Mouse (Mus musculus) C2C12 (cell line): ENCODE results near the gene Myh7b.

Experiments used
- CEBPB ChIP-seq: IDR thresholded peaks from one replicate; pipeline ENCODE4 v1.6.1; 2011; ENCODE audit warnings: low read depth, mild to moderate bottlenecking, control low read depth, moderate library complexity
- CTCF ChIP-seq: IDR thresholded peaks from one replicate; pipeline ENCODE4 v1.5.1; 2011; ENCODE audit not compliant: control insufficient read depth, insufficient read depth, insufficient read length
- FOSL1 ChIP-seq: IDR thresholded peaks from one replicate; pipeline ENCODE4 v1.8.0; 2011; ENCODE audit warnings: mild to moderate bottlenecking, low read length; ENCODE audit not compliant: poor library complexity, insufficient read depth, severe bottlenecking
- MAX ChIP-seq: IDR thresholded peaks from one replicate; pipeline ENCODE4 v1.6.1; 2011; ENCODE audit warnings: mild to moderate bottlenecking, control low read depth
- MYOD1 ChIP-seq: IDR thresholded peaks from one replicate; pipeline ENCODE4 v1.6.1; 2011; ENCODE audit warnings: low read depth; ENCODE audit not compliant: control insufficient read depth, insufficient read length
- MYOG ChIP-seq: IDR thresholded peaks from one replicate; pipeline ENCODE4 v1.6.1; 2011; ENCODE audit not compliant: control insufficient read depth, insufficient read length; ENCODE audit errors: extremely low read depth
- USF1 ChIP-seq: IDR thresholded peaks from one replicate; pipeline ENCODE4 v1.6.1; 2011; ENCODE audit warnings: low read depth, mild to moderate bottlenecking, control low read depth, moderate library complexity

DNA sequence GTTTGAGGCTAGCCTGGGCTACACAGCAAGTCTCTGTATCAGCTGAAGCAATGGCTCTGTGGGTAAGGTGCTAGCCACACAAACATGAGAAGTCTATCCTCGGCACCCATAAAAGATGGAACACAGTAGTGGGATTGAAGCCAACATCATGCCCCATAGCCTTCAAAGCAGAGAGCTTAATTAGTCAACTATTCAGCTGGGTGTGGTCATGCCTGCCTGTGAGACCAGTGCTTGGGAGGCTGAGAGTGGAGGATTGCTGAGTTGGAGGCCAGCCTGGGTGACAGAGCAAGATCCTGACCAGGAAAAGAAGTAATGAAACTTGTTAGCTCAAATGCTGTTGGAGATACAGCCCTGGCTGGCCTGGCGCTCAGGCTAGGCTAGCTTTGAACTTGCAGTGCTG lies 20.1 kb upstream of the Myh7b start:
- TF ChIP-seq FOSL1 (no peak), MYOD1 (no peak), MYOG (no peak), CTCF (no peak), MAX (no peak), CEBPB (no peak), USF1 (no peak)
